Mouse (Mus musculus) olfactory bulb, adult 2 months (tissue): ENCODE results near the gene Spock2.

Experiments used
- CTCF ChIP-seq: fragments of 200-500 bp; IDR thresholded peaks from 2 replicates; pipeline ENCODE4 v1.5.1; 2012; ENCODE audit warnings: low read depth, mild to moderate bottlenecking, low read length, moderate library complexity; ENCODE audit not compliant: insufficient read depth
- POLR2A ChIP-seq: fragments of 200-500 bp; IDR thresholded peaks from 2 replicates; pipeline ENCODE4 v1.6.1; 2012; ENCODE audit warnings: mild to moderate bottlenecking, low read depth, low read length, moderate library complexity; ENCODE audit not compliant: insufficient read depth

GRCm38 (mm10) chr10:60110908-60111475 lies 5.0 kb downstream of the Spock2 start:
- TF ChIP-seq CTCF (no peak), POLR2A (no peak)
